Mouse (Mus musculus) urinary bladder, postnatal 25 days (tissue): ENCODE results near the gene Inhba.

ENCODE experiments used
- DNase-seq: peaks from one replicate; pipeline ENCODE4 v3.0.0; 2022; ENCODE audit warnings: low spot score

Gene Inhba

DNA sequence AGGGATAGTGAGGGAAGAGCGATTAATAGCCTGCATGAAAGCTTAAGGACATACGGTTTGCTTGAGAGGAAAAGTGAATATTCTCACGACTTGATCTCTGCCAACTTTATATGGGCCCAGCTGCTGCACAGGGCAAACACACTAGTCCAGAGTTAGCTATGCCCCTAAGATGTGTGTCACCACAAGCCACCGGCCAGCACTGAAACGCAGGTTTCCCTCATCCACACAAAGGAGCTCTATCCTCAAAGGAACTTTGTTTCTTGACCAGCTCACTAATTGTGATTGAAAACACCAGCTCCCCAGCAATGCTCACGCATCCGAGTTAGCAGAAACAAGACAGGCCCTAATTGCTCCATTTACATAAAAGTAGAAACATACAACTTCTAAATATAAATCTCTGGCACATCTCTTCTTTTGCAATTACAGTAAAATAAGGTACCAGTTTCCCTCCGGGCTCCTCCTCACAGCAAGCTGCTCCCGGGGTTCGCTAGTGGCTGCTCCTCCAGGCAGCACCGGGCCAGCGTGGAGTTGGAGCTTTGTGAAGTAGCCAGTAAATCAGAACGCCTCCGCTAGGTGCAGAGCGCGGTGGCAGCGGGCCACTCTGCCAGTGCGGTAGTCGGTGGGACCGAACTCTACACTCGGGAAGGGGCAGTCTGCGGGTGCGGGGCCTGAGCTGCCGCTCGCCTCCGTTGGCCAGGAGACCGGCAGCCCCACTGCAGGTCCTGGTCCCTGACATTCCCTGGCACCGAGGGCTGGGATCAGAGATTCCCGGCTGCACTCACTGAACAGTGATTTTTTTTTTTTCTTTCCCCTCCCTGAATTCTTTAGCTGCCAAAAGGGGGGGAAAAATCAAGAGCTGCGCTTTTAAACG lies at the start of gene Inhba:
Inhba (plus strand) TSS at position 480 of the 871 bp plus-strand sequence.
- peak; percentile 27 for DNase-seq

DNA sequence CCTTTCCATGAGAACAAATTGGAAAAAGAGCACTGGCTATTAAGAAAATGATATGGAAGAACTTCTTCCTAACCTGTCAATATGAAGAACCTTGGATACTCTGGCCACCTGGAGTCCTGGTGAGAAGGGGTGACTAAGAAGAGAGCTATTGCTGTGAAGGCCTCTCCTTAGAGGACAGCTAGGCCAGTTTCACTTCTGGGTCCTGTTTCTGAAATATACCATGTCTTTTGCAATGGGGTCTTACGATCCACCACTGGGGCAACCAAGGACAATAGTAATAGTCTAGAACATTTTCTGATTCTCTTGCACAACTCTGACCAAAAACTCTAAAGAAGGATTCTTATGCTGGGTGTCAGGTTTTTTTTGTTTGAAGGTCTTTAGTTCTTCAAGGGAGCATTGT lies 35.1 kb upstream of the Inhba start:
- no peak for DNase-seq

DNA sequence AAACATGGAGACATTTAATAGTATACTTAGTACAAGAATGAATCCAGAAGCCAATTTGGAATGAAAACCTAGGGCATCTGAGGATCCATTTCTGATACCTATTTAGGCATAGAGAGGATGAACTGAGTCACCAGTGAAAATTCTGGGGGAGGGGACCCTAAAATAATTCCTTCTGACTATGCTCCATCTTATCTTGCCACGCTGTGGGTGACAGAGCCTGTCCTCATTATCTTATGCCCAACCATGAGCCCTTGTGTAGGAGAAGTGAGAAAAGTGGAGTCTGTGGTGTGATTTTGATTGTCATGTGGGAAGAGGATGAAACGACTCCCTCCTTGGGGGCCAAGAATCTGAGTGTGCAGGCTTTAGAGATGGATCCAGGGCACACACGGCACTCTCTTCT lies 32.1 kb upstream of the Inhba start:
- DNase-seq: no peak

DNA sequence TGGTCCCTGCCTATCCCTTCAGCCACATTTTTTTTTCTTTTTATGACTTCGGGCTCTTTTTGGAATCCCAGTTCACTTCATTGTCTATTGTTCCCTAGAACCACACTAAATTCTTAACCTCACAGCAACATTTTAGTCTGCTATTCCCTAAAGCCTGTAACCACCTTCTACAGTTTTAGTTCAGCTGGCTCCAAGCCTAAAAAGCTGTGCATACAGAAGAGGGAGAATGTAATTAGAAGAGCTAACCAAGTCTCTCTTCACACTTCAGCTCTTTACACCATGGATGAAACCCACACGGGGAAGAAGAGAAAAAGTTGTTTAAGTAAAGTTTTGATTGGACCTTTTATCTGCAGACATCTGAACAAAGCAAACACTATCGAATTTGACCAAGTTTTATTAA lies 29.6 kb upstream of the Inhba start:
- DNase-seq: no peak

DNA sequence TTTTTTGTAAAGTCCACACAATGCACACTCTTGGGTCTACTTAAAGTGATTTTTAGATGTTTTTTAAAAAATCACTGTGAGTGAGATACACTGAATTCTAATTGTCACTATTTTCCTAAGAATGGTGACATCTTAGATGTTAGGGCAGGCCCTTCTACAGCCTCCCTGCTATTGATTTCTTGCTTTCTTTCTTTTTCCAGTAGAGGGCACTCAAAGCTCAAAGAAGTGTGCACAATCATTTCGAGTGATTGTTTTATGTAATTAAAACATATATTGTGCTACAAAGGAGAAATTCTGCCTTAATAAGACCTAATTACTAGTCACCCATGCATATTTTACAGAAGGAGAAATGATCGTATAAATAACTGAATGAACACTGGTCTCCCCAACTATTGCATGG lies 25.9 kb upstream of the Inhba start:
- no peak for DNase-seq

DNA sequence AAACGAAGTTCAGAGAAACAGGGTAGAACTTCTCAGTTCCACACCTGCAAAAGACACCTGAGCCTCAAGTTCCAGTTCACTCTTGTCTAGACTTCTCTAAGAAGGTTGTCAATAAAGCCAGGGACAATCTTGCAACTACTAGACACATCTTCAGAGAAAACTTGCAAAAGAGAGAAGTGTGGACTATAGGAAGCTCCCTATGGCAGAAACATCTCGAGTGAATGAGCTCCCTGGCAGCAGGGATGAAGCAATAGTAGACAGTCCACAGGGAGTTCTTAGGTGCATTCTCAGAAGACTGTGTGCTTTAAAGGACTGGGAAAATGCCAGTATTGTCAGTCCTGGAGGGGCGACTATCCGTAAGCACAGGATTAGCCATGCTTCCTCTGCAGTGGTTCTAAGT lies 25.5 kb upstream of the Inhba start:
- DNase-seq: no peak

DNA sequence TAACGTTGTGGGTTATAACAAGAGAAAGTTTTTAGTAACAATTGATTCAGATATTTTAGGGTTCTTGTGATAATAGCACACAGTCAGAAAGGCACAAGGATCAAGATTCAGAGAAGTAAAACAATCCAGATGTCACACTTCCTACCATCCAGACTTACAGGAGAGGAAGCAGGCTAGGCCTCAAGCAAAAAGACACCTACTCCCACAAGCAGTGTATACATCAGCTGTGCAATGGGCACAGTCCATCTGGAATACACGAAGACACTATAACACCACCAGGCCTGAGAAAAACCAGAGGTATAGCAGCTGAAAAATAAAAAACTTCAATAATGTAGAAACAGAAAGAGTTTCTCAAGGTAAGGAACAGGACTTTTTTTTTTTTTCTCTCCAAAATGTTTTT lies 16.3 kb upstream of the Inhba start:
- DNase-seq: no peak

DNA sequence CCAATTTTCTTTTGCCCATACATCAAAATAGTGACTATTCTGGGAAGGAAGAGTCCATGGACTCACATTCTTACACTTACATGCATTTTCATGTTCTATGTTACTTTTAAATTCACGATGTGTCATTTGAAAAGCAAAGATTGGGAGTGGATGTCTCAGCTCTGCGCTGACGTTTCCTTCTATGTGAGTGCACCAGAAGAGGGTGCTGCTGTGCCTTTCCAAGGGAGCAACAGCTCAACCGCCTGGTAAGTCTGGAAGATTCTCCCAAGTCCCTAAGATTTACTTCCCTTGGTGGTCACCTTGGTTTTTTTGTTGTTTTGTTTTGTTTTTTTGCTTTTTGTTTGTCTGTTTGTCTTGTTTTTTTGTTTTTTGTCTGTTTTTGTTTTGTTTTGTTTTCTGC lies 6.1 kb upstream of the Inhba start:
- peak; percentile 40 for DNase-seq

DNA sequence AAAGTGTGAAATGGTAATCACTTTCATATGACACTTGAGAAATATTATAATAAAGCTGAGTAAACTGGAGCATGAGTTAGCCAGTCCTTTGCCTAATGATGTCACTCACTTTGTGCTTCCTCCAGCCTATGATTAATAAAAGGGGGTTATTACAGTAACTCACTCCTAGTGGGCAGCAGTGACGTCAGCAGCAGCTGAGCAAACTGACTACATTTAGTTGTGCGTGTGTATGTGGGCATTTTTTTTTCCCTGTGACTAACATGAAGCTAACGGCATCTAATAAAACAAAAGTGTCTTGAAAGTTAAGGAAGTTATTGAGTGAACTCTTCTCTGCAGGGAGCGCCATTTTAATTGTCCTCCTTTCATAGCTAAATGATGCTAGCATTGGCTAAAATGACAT lies 3.9 kb upstream of the Inhba start:
- DNase-seq: no peak

DNA sequence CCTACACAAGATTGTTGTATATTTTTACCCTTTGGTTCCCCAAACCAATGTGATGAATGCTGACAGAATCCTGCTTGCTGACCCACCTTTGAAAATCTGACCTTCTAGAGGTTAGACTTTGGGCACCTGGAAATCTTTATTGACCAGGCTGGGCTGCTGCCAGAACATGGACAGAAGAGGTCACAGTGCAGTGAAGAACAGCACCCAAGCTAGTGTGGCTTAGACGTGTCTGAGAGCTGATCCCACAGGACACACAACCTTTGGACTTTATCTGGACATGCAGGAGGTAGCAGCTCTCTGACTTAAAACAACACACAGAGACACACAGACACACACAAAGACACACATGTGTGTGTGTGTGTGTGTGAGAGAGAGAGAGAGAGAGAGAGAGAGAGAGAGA lies 3.3 kb upstream of the Inhba start:
- DNase-seq: no peak

DNA sequence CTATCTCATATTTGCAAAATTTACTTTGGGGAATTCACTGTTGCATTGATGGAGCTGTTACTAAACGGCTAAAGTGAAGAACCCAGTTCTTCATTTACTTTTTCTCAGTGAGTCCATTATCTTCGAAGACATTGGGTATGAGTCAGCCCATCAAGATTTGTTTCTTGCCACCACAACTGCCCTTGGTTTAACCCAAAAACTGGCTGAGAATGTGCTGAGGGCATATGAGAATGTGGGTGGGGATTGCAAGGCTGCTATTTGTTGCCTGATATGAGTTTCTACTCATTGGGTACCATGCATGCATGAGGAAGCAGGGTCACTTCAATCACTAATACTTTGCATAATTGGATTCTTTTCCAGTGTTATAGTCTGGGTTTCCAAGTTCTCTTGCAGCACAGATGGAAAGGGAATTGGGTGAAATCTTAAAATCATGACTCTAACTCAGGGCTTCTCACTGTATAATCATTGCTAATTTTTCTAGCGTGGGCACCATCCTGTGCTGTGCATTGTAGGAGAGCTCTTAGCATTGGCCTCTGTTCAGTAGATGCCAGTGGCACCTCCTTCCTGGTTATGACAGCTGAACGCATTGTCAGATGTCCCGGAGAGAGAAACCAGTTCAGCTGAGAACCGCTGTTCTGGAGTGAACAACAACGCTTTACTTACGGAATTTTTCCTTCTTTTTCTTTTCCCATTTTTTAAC lies 1.7 kb upstream of the Inhba start:
- no peak for DNase-seq

DNA sequence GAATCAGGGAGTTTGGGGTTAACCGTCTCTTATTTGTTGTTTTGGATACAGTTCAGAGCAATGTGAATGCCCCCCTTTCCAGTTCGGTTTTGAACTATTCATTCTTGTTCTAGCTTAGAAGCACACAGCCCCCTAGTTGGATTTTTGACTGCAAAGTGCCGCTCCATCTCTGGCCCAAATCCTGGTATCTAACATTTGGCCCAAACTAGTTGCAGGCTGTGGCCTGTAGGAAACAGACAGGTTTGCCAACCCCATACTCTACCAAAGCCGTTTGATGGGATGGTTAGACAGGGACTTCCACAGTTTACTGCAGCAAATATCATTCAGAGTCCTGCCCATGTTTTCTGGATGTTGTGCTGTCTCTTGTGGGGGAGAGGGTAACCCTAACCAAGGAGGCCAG lies 1.1 kb upstream of the Inhba start:
- no peak for DNase-seq

DNA sequence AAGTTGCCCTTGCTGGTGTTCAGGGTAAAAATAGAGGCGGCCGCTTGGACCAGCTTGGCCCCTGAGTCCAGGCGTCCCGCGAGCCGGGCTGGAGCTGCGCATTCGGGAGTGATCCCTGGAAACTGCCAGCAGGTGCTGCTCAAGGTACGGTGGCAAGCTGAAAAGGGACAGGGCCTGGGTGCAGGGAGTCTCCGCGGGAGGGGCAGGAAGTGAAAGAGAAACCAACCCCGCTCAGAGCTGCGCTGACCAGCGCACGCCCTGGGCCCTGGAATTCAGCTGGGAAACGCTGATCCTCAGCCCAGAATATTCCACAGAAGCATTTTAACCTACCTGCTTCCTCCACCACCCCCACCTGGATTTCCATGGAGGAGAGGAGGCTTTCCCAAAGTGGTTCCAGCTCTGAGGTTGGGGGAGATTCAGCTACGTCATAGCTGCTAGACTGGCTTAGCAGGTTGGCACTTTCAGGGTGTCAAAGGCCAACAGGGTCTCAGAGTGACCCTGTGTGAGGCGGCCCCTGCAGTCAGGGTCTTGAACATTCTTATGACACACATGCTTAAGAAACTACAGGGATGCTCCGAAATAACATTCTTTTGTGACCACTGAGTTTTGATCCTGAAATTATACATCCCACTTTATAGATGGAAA lies 714 bp downstream of the Inhba start:
- peak; percentile 59 for DNase-seq

DNA sequence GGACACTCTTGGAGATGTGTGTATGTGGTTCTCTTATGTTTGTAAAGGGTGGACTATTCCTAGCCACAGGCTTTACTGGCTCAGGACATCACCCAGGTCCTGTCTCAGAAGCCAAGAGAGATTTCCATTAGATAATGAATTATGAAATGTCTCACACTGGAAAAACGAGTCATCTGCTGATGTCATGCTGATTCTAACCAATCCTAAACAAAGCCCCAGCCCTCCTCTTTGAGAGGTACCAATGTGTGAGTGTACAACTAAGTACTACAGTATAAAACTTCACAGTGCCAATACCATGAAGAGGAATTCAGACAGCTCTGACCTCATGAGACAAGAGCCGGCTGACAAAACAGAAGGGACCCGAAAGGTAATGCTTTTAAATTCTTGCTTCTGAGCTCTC lies 2.5 kb downstream of the Inhba start:
- no peak for DNase-seq

DNA sequence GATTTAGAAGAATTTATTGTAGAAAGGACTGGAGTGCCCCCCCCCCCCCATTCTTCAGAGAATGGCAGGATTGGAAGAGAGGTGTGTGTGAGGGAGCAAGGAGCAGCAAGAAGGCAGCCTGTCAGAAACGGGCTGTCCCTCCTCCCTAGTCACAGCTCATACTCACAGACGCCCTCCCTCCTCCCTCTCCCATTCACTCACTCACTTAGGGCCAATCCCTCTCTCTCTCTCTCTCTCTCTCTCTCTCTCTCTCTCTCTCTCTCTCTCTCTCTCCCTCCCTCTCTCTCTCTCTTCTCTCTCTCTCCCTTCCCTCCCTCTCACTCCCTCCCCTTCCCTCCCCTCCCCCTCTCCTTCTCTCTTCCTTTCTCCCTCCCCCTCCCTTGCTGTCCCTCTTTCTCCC lies 4.9 kb downstream of the Inhba start:
- DNase-seq: no peak

DNA sequence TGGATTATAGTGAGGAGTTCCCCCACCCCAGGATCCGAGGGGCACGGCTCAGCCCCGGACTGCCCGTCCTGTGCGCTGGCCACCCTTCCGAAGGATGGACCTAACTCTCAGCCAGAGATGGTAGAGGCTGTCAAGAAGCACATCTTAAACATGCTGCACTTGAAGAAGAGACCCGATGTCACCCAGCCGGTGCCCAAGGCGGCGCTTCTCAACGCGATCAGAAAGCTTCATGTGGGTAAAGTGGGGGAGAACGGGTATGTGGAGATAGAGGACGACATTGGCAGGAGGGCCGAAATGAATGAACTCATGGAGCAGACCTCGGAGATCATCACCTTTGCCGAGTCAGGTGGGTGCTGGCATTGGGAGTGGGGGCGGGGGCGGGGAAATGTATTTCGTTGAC lies 5.7 kb downstream of the Inhba start:
- DNase-seq: no peak

DNA sequence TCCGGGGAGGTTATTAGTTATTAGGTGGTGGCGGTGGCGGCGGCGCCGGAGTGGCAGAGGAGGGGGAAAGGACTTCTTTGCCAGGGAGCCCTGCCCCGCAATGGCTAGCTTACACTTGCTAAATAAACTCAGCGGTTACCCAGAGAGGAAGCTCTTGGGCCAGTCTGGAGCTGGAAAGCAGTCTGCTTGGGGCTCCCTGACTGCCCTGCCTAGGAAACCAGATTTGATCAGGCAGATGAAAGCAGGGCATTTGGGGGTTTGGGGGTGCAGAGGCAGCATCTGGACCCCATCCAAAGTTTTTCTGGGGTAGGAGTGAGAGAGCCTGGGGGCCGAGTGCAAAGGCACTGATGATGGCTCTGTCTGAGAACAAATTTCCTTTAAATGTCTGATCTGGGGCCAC lies 6.1 kb downstream of the Inhba start:
- no peak for DNase-seq

DNA sequence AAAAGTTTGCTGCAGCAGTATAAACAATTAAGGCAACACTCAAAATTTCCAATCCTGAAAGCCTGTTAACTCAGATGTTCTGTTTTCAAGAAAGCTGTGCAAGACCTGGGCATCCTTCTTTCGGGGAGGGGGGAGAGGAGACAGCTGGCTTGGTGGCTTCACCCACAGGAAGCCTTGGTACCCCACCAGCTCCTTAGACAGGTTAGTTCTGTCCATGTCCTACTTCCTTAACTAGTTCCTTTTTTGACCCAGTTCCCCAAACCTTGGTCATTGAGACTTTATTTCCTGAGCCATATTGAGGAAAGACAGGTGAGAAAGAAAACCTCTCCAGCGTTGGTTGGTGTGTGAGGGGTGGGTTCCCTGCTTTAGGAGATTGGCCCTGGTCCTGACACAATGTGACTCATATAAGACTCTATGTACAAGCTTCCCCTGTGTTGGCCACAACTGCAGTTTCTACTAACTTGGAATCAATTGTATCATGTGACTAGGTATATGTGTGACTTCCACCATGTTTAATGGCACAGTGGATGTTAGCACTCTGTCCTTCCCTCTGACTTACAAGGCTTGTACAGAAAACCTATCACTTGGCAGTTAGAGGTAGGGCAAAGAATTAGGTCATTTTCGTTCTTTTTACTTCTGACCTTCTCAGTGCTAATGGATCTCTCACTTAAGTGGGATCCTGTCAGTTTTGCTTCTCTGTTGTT lies 7.3 kb downstream of the Inhba start:
- DNase-seq: no peak

DNA sequence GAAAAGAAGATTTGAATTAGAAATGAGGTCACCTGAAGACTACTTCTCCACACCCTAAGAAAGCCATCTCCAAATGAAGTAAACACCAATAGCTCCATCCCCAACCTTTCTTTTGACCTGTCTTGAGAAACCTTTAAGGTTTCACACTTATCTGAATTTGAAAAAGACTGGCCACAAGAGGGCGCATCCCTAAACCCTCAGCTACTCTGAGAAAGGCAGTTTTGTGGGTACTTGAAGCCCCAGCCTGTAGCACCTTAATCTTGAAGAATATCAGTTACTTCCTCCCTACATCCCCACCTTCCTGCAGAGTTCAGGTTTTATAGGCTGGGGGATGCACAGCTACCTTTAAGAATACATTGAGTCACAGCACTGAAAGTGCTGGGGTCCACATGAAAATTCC lies 9.0 kb downstream of the Inhba start:
- peak; percentile 47 for DNase-seq

DNA sequence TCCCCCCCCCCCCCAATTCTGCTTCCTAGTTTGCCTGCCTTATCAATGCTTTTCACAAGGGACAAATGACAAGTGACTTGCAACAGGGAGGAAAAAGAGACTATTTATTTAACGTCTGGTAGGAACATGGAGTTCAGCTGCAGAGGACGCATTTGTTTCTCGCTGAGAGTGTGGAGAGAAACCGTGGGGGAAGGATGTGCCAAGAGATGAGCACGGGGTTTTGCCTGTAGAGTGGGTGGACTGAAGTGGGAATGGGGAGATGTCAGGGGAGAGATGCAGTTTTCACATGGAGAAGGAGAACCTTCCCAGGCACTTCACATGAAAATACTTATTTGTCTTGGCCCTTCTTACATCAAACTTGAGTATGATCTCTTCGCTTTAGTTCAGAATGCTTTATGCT lies 9.5 kb downstream of the Inhba start:
- no peak for DNase-seq

DNA sequence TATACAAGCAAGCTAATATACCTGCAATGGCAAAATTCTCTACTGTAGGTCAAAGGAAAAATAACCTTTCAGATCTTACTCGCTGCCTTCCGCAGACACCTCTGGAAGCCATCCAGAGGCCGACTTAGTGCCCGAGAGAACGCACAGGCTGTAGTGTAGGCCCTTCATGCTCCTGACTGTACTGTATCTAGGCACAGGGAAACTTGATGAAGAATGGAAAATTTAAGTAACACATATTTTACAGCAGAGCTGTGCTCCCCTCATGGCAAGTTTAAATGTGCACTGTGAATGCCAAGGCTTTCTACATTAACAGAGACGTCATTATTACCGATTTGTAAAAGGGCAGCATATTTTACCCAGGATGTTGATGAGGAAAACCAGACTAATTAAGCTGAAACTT lies 10.2 kb downstream of the Inhba start:
- no peak for DNase-seq

DNA sequence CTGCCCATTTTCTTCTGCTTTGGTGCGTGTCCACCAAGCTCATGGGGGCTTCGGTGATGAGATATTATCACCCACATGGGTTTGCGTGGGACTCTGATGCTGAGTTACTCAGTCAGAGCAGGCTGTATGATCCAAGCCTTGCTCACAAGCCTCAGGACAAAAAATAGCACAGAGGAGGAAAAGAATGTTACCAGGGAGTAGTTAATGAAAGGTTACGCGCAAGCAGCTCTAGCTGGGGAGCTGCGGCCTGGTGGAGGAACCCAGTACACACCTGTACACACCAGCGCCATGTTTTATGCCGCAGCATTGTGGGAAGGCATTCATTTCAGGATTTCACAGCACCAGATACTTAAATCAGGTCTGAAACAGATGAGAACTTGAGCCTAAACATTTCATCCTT lies 10.9 kb downstream of the Inhba start:
- DNase-seq: no peak
